Mouse (Mus musculus) kidney, embryonic 16.5 days (tissue): ENCODE data around the gene Chmp3. TPM values are rescaled to one million over a fixed set of nuclear protein-coding genes. Genes with fewer than 3 reads are reported as not detected.

Source experiments
- ATAC-seq: fragments of 200-750 bp; cut with Nextera tagmentation; 2 replicates; pipeline ENCODE4 v1.8.0; 2017; ENCODE audit warnings: moderate TSS enrichment; ENCODE audit not compliant: low FRiP score, low TSS enrichment
- H3K27ac ChIP-seq: fragments of 300-500 bp; sonication (generic); 2 replicates; pipeline ENCODE4 v1.5.1; 2014; ENCODE audit warnings: low read length
- H3K27me3 ChIP-seq: fragments of 300-500 bp; sonication (generic); 2 replicates; pipeline ENCODE4 v1.6.1; 2014; ENCODE audit warnings: low read length, control low read depth, mixed read lengths; ENCODE audit not compliant: insufficient read depth
- H3K36me3 ChIP-seq: fragments of 300-500 bp; sonication (generic); 2 replicates; pipeline ENCODE4 v1.6.1; 2014; ENCODE audit warnings: low read length, control low read depth, mixed read lengths; ENCODE audit not compliant: insufficient read depth
- H3K4me1 ChIP-seq: fragments of 300-500 bp; sonication (generic); 2 replicates; pipeline ENCODE4 v1.6.1; 2014; ENCODE audit warnings: low read length, control low read depth, mixed read lengths; ENCODE audit not compliant: insufficient read depth
- H3K4me2 ChIP-seq: fragments of 300-500 bp; sonication (generic); replicated peaks from 2 replicates; pipeline ENCODE4 v1.6.1; 2014; ENCODE audit warnings: low read depth, low read length
- H3K4me3 ChIP-seq: fragments of 300-500 bp; sonication (generic); 2 replicates; pipeline ENCODE4 v1.5.1; 2014; ENCODE audit warnings: mild to moderate bottlenecking, low read length
- H3K9ac ChIP-seq: fragments of 300-500 bp; sonication (generic); replicated peaks from 2 replicates; pipeline ENCODE4 v1.6.1; 2014; ENCODE audit warnings: low read length
- H3K9me3 ChIP-seq: fragments of 300-500 bp; sonication (generic); 2 replicates; pipeline ENCODE4 v1.6.1; 2016; ENCODE audit warnings: low read length, control low read depth
- WGBS: fragments of 180-500 bp; shearing (Covaris S2); extraction: QIAGEN DNeasy Blood & Tissue Kit; methylation state at CpG from one replicate; pipeline ENCODE4 v1.1.7; 2014; 5-methylcytosine and 5-hydroxymethylcytosine counted together
- polyA plus RNA-seq: library from polyadenylated mRNA; unstranded; fragments of >200 nt; fragmentation: Nextera tagmentation; extraction: Ambion mirVana; gene quantifications from 2 replicates; pipeline ENCODE4 v1.2.1, GENCODE M21; 2015

Chmp3 gene
- polyA plus RNA-seq, 1 experiment from 2014 or later, result 74.0 TPM

GRCm38 (mm10) chr6:71589401-71589800, 45.8 kb downstream of the Chmp3 start:
- H3K4me3 ChIP-seq, result no peak overlapping the region
- H3K27ac ChIP-seq, result no peak overlapping the region
- no peaks in the 10 kb centered on the region for H3K9me3 ChIP-seq
- no peak overlapping the region for H3K9ac ChIP-seq
- H3K27me3 ChIP-seq, result no peaks in the 10 kb centered on the region
- H3K4me2 ChIP-seq, result no peak overlapping the region
- WGBS, result 97% methylated on average over 1 of the region's 1 CpGs
- no peaks in the 10 kb centered on the region for H3K4me1 ChIP-seq
- no peak for ATAC-seq
- peaks cover 73% of the 10 kb centered on the region for H3K36me3 ChIP-seq

GRCm38 (mm10) chr6:71590154-71590553, 46.6 kb downstream of the Chmp3 start:
- Histone ChIP-seq H3K4me3 (no peak overlapping the region), H3K9me3 (no peaks in the 10 kb centered on the region), H3K9ac (no peak overlapping the region), H3K4me1 (no peaks in the 10 kb centered on the region), H3K27me3 (no peaks in the 10 kb centered on the region), H3K36me3 (peaks cover 73% of the 10 kb centered on the region), H3K27ac (no peak overlapping the region), H3K4me2 (no peak overlapping the region)
- WGBS, result 91% methylated on average over 4 of the region's 4 CpGs
- ATAC-seq, result no peak

- no peak overlapping the region for H3K9ac ChIP-seq
- H3K4me2 ChIP-seq, result no peak overlapping the region
- no peak overlapping the region for H3K27ac ChIP-seq
- H3K9me3 ChIP-seq, result no peaks in the 10 kb centered on the region
- no peak overlapping the region for H3K4me3 ChIP-seq
- 72% methylated on average over 3 of the region's 3 CpGs for WGBS
- no peak for ATAC-seq
- H3K27me3 ChIP-seq, result no peaks in the 10 kb centered on the region
- H3K36me3 ChIP-seq, result peaks cover 53% of the 10 kb centered on the region
- no peaks in the 10 kb centered on the region for H3K4me1 ChIP-seq
Measured at GRCm38 (mm10) chr6:71607756-71608155, 64.2 kb downstream of the Chmp3 start.

- H3K36me3 ChIP-seq, result peaks cover 53% of the 10 kb centered on the region
- ATAC-seq, result no peak
- no peak overlapping the region for H3K4me3 ChIP-seq
- no peaks in the 10 kb centered on the region for H3K9me3 ChIP-seq
- no peaks in the 10 kb centered on the region for H3K27me3 ChIP-seq
- no peak overlapping the region for H3K27ac ChIP-seq
- no peak overlapping the region for H3K9ac ChIP-seq
- H3K4me2 ChIP-seq, result no peak overlapping the region
- H3K4me1 ChIP-seq, result peaks cover 4% of the 10 kb centered on the region; the same call in 1 of the 2 replicates
Measured at GRCm38 (mm10) chr6:71608994-71609393, 65.4 kb downstream of the Chmp3 start.

DNA sequence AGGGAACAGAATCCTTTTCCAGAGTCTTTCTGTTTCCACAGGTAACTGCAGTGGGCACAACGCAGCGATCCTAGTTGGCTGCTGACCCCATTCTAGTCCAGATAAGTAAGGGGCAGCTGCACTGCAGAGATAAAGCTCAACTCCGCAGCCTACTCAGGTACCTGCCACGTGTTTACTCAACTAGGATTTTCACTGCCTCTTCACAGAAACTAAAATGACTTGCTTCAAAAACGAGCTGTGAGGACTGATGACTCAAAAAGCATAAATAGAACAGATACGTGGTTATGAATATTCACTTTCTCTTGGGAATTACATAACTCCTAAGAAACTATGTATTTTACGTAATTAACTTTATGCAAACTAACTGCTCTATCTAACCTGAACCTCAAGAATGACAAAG, 66.4 kb downstream of the Chmp3 start:
- peaks cover 52% of the 10 kb centered on the region for H3K36me3 ChIP-seq
- 92% methylated on average over 7 of the region's 7 CpGs for WGBS

GRCm38 (mm10) chr6:71613225-71613624, 69.6 kb downstream of the Chmp3 start:
- no peaks in the 10 kb centered on the region for H3K27me3 ChIP-seq
- peaks cover 60% of the 10 kb centered on the region for H3K36me3 ChIP-seq
- H3K4me2 ChIP-seq, result no peak overlapping the region
- no peaks in the 10 kb centered on the region for H3K9me3 ChIP-seq
- no peak overlapping the region for H3K9ac ChIP-seq
- H3K4me3 ChIP-seq, result no peak overlapping the region
- peak; percentile 86 for ATAC-seq
- peaks cover 4% of the 10 kb centered on the region; the same call in 1 of the 2 replicates for H3K4me1 ChIP-seq
- no peak overlapping the region for H3K27ac ChIP-seq

More for the DNA sequence above, 66.4 kb downstream of the Chmp3 start:
- Histone ChIP-seq H3K9ac (no peak overlapping the region), H3K9me3 (no peaks in the 10 kb centered on the region), H3K4me3 (no peak overlapping the region), H3K27me3 (no peaks in the 10 kb centered on the region), H3K27ac (no peak overlapping the region), H3K4me2 (no peak overlapping the region), H3K4me1 (peaks cover 4% of the 10 kb centered on the region; the same call in 1 of the 2 replicates)
- ATAC-seq, result no peak

GRCm38 (mm10) chr6:71616959-71617358, 73.4 kb downstream of the Chmp3 start:
- H3K36me3 ChIP-seq, result peaks cover 50% of the 10 kb centered on the region
- H3K9ac ChIP-seq, result no peak overlapping the region
- ATAC-seq, result no peak
- H3K4me1 ChIP-seq, result peaks cover 4% of the 10 kb centered on the region; the same call in 1 of the 2 replicates
- no peaks in the 10 kb centered on the region for H3K9me3 ChIP-seq
- no peak overlapping the region for H3K4me3 ChIP-seq
- H3K27me3 ChIP-seq, result no peaks in the 10 kb centered on the region
- H3K27ac ChIP-seq, result no peak overlapping the region
- H3K4me2 ChIP-seq, result no peak overlapping the region
- WGBS, result 86% methylated on average over 5 of the region's 5 CpGs

GRCm38 (mm10) chr6:71621551-71621950, 78.0 kb downstream of the Chmp3 start:
- ATAC-seq, result no peak
- Histone ChIP-seq H3K27me3 (no peaks in the 10 kb centered on the region), H3K27ac (no peak overlapping the region), H3K9ac (no peak overlapping the region), H3K4me2 (no peak overlapping the region), H3K4me1 (no peaks in the 10 kb centered on the region), H3K9me3 (no peaks in the 10 kb centered on the region), H3K36me3 (peaks cover 41% of the 10 kb centered on the region), H3K4me3 (no peak overlapping the region)
- WGBS, result 89% methylated on average over 5 of the region's 5 CpGs

DNA sequence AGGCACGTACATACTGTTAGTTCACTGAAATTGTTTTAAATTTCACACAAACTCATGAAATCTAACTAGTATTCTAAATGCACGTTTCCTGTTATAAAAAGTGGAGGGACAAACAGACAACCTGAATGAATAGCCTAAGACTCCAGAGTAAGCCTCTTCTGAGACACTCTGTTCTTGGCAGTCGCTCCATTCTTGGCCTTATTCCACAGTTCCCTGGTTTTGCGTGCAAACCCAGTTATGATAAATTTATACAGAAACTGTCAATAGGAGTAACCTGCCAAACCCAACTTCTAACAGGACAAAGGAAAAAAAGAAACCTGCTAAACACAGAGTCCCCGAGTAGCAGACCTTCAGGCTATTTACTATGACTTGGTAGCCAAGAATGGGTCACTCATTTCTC, 78.4 kb downstream of the Chmp3 start:
- peaks cover 37% of the 10 kb centered on the region for H3K36me3 ChIP-seq
- WGBS, result 89% methylated on average over 5 of the region's 5 CpGs
- ATAC-seq, result no peak

DNA sequence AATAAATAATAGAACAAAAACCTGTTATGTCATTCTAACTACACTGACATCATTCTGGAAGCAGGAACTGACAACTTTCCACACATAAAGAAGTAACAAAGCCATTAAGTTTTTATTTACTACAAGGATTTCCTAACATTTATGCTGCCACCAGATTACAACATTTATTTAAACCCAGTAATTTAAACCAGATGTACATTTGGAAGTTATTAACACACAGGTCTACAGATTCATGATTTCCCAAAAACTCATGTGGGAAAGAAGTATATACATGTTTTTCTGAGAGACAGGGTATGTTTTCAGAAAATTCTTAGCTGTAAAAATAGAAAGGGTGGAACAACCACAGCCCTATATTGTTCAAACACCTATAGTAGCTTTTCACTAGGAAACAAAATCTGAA, 81.1 kb downstream of the Chmp3 start:
- no peak overlapping the region for H3K4me3 ChIP-seq
- H3K27me3 ChIP-seq, result no peaks in the 10 kb centered on the region
- no peak overlapping the region for H3K9ac ChIP-seq
- peaks cover 38% of the 10 kb centered on the region for H3K36me3 ChIP-seq
- H3K9me3 ChIP-seq, result no peaks in the 10 kb centered on the region
- no peak overlapping the region for H3K27ac ChIP-seq
- ATAC-seq, result no peak
- no peak overlapping the region for H3K4me2 ChIP-seq
- peaks cover 5% of the 10 kb centered on the region; the same call in 1 of the 2 replicates for H3K4me1 ChIP-seq

More for the DNA sequence above, 78.4 kb downstream of the Chmp3 start:
- no peak overlapping the region for H3K27ac ChIP-seq
- H3K4me2 ChIP-seq, result no peak overlapping the region
- H3K9ac ChIP-seq, result no peak overlapping the region
- no peaks in the 10 kb centered on the region for H3K9me3 ChIP-seq
- no peak overlapping the region for H3K4me3 ChIP-seq
- no peaks in the 10 kb centered on the region for H3K27me3 ChIP-seq
- H3K4me1 ChIP-seq, result no peaks in the 10 kb centered on the region
